Comparison of ENCODE assay signal across 10 mouse cellular contexts in genomic region chr10:89670371-89670770, GRCm38 (mm10). TPM values are rescaled to one million over a fixed set of nuclear protein-coding genes. Genes with fewer than 3 reads are reported as not detected.
"Had no signal": no experiment of that assay in that cellular context is flagged by ENCODE, and none has a peak within 500 bp of the region (broad histone marks: within the 10 kb centered on the region; RNA-seq: fewer than 3 reads in every experiment).

No protein-coding gene starts in this region.

RNA-seq across cellular contexts. Expression of gene Slc17a8, which starts 49.3 kb away (rescaled TPM):
- total RNA-seq: common myeloid progenitor, adult 5-6 weeks; gastrocnemius, adult 2 months; gastrocnemius, adult 8-10 months; gastrocnemius, postnatal 25 days; gastrocnemius, postnatal 36 days; granulocyte monocyte progenitor cell, adult 5-6 weeks; heart, adult 18-20 months; heart, adult 2 months had no signal
- polyA plus RNA-seq: embryonic facial prominence, embryonic 13.5 days; erythroblast, embryonic 14.5 days; heart, adult 2 months had no signal
